Mouse (Mus musculus): ENCODE results near the gene Hoxa11. TPM values are rescaled to one million over a fixed set of nuclear protein-coding genes. Genes with fewer than 3 reads are reported as not detected.

Hoxa11 gene
- not detected in 2 replicates for polyA plus RNA-seq (2015; fragmentation: Nextera tagmentation; extraction: Ambion mirVana)

DNA sequence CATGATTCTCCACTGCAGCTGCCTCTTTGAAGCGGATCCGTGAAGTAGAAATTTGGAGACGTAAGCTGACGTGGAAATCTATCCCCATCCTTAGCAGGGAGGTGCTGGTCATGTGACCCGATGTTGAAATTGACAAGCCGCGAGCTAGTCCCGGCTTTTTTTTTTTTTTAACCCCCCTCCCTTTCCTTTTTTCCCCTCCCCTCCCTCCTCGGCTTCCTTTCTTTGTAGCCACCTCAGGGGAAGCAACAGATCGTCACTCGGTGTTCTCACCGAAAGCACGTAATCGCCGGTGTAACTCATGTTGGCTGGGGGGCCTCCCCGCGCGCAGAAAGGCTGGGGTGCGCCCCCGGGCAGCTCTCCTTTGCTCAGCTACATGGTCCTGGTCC, at the start of gene Hoxa11:
TSS of gene Hoxa11 (minus strand) at position 54 of the 386 bp plus-strand sequence.
- Histone ChIP-seq H3K4me3 (replicated peaks) (no peak within 1 kb of the TSS), H3K4me2 (replicated peaks) (no peak within 1 kb of the TSS), H3K36me3 (no peaks in the 10 kb centered on the region), H3K27me3 (peaks cover 100% of the 10 kb centered on the region), H3K9ac (replicated peaks) (no peak within 1 kb of the TSS), H3K9me3 (no peaks in the 10 kb centered on the region), H3K4me1 (replicated peaks) (no peaks in the 10 kb centered on the region; the same call in 1 of the 2 replicates), H3K27ac (no peak within 1 kb of the TSS)
- ATAC-seq, result no peak
- under 1% methylated on average over 20 of the region's 20 CpGs for WGBS

DNA sequence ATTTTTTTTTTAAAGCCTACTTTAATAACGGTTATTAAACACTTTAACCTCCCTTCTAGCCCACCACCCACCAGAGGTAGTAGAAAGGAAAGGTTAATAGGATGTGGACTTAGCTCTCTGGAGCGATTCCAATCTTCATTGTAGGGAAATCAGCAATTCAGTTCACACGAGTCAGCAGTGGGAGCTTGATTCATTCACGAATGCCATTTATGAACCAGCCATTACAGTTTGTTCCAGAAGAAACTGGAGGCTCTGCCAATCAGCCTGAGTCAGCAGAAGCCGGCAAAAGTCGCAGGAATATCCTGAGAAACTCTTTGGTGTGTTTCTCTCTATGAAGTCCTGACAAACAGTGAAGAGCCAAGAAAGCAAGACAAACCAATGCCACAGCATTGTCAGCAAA, 49.0 kb upstream of the Hoxa11 start:
- Histone ChIP-seq H3K4me2 (replicated peaks) (no peak overlapping the region), H3K4me1 (replicated peaks) (peaks cover 7% of the 10 kb centered on the region; the same call in 1 of the 2 replicates), H3K27me3 (peaks cover 89% of the 10 kb centered on the region), H3K27ac (no peak overlapping the region), H3K9me3 (no peaks in the 10 kb centered on the region), H3K4me3 (replicated peaks) (no peak overlapping the region), H3K36me3 (no peaks in the 10 kb centered on the region), H3K9ac (replicated peaks) (no peak overlapping the region)
- WGBS, result 69% methylated on average over 6 of the region's 6 CpGs
- no peak for ATAC-seq

DNA sequence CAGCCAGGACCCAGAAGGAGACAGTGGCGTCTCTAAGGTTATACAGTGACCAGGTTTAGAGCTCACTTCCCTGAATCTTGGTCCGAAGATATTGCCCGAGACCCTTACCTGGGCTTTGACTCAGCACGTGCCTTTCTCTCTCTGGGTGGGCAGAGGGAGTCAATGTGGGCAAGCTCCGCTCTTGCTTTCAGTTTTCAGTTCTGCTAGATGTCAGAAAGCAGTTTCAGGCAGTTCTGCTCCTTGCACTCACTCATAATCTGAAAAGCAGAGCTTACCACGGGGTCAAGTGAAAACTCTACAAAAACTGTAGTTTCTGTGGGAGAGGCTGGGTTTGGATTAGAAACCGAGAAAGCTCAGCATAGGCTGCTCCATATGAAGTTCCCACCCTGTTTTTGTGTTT, 46.7 kb upstream of the Hoxa11 start:
- no peaks in the 10 kb centered on the region for H3K36me3 ChIP-seq
- no peak overlapping the region for H3K27ac ChIP-seq
- H3K4me3 ChIP-seq (replicated peaks), result no peak overlapping the region
- peaks cover 7% of the 10 kb centered on the region; the same call in 1 of the 2 replicates for H3K4me1 ChIP-seq (replicated peaks)
- no peak overlapping the region for H3K9ac ChIP-seq (replicated peaks)
- H3K9me3 ChIP-seq, result no peaks in the 10 kb centered on the region
- H3K27me3 ChIP-seq, result peaks cover 93% of the 10 kb centered on the region
- 60% methylated on average over 7 of the region's 7 CpGs for WGBS
- H3K4me2 ChIP-seq (replicated peaks), result no peak overlapping the region
- ATAC-seq, result no peak

DNA sequence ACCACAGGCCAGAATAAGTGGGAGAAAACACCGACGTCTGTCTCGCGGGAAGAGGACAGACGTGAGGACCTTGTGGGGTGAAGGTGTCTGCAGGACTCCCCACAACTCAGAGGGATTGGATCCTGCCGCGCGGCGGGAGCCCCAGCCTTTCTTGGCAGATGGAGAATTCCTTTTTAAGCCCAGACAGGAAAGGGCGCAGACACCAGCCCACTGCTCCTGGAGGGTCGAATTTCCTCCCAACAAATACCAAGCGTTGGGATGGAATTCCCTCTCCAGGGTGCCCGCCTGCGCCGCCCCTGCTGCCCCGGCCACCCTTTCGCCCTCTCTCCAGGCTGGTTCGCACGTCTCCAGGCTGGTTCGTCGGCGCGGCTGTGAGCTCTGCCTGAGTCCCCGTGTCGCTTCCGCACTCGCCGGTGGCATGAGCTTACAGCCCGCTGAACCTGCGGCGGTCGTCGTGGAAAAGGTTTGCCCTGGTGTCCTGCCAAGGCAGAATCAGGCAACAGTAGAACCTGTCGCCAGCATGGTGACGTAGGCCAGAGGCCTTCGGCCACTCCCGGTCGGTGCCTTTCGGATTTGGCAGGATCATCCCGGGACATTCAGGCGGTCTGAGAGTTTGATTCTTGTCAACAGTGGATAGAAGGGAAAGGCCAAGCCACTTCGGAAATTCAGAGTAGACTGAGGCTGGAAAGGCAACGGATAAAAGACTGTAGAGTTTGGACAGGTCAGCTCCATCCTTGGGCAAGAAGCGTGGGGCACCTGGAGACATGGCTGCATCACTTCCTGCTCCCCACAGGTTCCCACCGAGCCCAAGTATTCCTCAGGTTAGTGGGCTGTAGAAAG, 45.6 kb upstream of the Hoxa11 start:
- no peak overlapping the region for H3K9ac ChIP-seq (replicated peaks)
- ATAC-seq, result no peak
- H3K9me3 ChIP-seq, result no peaks in the 10 kb centered on the region
- H3K36me3 ChIP-seq, result no peaks in the 10 kb centered on the region
- 1% methylated on average over 45 of the region's 45 CpGs for WGBS
- peak overlapping the region; percentile 13; the same call in 1 of the 2 replicates for H3K4me3 ChIP-seq (replicated peaks)
- peak overlapping the region; percentile 29; the same call in 1 of the 2 replicates for H3K4me2 ChIP-seq (replicated peaks)
- peaks cover 7% of the 10 kb centered on the region; the same call in 1 of the 2 replicates for H3K4me1 ChIP-seq (replicated peaks)
- H3K27ac ChIP-seq, result no peak overlapping the region
- peaks cover 92% of the 10 kb centered on the region for H3K27me3 ChIP-seq

DNA sequence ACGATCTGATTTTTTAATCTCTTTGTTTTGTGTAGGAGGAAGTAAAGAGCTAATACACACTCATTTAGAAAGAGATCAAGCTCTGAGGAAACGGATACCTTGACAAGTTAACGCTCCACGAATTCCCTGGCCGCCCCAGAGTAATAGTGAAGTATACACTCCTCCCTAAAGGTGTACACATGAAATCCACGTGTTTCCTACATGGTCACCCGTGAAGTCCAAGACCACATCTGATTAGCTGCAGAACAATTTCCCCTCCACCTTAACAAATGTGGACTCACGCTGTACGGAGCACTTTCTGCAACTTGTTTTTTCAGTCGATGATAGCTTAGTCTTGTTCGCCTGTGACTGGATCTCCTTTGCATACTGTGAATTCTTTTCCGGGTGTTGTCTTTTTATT, 44.6 kb upstream of the Hoxa11 start:
- WGBS, result 22% methylated on average over 12 of the region's 12 CpGs
- peaks cover 7% of the 10 kb centered on the region; the same call in 1 of the 2 replicates for H3K4me1 ChIP-seq (replicated peaks)

DNA sequence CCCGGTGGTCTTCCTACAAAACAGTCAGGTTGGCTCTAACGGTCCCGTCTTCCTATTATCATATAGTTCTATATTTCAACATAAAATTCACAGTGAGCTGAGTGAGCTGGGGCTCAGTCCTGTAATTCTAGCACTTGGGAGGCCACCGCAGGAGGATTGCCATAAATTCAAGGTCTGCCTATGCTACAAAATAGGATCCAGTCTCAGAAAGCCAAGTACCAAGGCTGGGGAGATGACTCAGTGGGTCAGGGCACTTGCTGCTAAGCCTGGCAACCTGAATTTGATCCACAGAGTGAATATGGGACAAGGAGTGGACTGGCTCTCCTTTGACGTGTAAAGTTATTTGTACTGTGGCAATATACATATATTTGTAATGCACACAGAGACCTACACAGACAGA, 38.3 kb upstream of the Hoxa11 start:
- H3K27ac ChIP-seq, result no peak overlapping the region
- H3K4me3 ChIP-seq (replicated peaks), result no peak overlapping the region
- ATAC-seq, result no peak
- peaks cover 84% of the 10 kb centered on the region for H3K27me3 ChIP-seq
- WGBS, result 89% methylated on average over 5 of the region's 5 CpGs
- H3K4me2 ChIP-seq (replicated peaks), result no peak overlapping the region
- no peaks in the 10 kb centered on the region for H3K9me3 ChIP-seq
- H3K4me1 ChIP-seq (replicated peaks), result no peaks in the 10 kb centered on the region
- no peaks in the 10 kb centered on the region for H3K36me3 ChIP-seq
- no peak overlapping the region for H3K9ac ChIP-seq (replicated peaks)

More for the DNA sequence above, 44.6 kb upstream of the Hoxa11 start:
- no peak overlapping the region for H3K4me3 ChIP-seq (replicated peaks)
- no peaks in the 10 kb centered on the region for H3K36me3 ChIP-seq
- H3K27ac ChIP-seq, result no peak overlapping the region
- ATAC-seq, result no peak
- no peak overlapping the region for H3K9ac ChIP-seq (replicated peaks)
- H3K27me3 ChIP-seq, result peaks cover 89% of the 10 kb centered on the region
- H3K9me3 ChIP-seq, result no peaks in the 10 kb centered on the region
- H3K4me2 ChIP-seq (replicated peaks), result no peak overlapping the region

DNA sequence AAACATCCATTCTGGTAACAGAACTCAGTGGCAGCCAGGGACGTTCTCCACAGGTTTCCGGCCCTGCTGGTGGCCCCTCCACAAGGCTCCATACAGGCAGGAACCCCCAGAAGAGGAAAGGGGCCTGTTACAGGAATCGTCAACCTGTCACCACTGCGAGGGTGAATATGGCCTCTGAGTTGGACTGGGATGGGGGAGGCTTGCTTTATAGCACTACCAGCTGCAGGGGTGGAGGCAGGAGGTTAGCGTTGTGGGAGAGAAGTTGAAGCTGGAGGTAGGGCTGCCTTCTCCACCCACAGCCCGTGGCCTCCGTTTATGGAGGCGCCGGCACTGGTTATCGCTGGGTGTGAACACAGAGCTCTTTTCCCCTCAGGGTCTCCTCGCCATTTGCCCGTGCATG, 35.5 kb upstream of the Hoxa11 start:
- WGBS, result 72% methylated on average over 12 of the region's 12 CpGs
- Histone ChIP-seq H3K27ac (no peak overlapping the region), H3K27me3 (peaks cover 88% of the 10 kb centered on the region), H3K9me3 (no peaks in the 10 kb centered on the region), H3K4me3 (replicated peaks) (no peak overlapping the region), H3K4me1 (replicated peaks) (no peaks in the 10 kb centered on the region), H3K4me2 (replicated peaks) (no peak overlapping the region), H3K9ac (replicated peaks) (no peak overlapping the region), H3K36me3 (no peaks in the 10 kb centered on the region)
- ATAC-seq, result no peak

DNA sequence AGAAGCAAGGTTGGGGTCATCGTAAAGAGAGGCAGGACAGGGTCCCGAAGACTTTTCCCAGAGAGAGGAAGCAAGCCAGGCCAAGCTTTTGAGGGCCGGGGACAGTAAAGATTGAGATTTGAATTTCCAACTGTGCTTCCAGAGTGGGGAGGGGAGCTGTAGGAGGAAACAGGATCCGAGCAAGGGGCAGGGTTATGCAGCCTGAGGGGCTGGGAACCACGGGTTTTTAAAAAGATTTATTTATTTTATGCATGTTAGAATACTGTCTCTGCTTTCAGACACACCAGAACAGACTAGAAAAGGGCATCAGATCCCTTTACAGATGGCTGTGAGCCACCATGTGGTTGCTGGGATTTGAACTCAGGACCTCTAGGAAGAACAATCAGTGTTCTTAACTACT, 31.3 kb upstream of the Hoxa11 start:
- Histone ChIP-seq H3K36me3 (no peaks in the 10 kb centered on the region), H3K27me3 (peaks cover 96% of the 10 kb centered on the region), H3K4me2 (replicated peaks) (no peak overlapping the region), H3K27ac (no peak overlapping the region), H3K4me1 (replicated peaks) (no peaks in the 10 kb centered on the region), H3K9me3 (no peaks in the 10 kb centered on the region), H3K9ac (replicated peaks) (no peak overlapping the region), H3K4me3 (replicated peaks) (no peak overlapping the region)
- 9% methylated on average over 5 of the region's 5 CpGs for WGBS
- ATAC-seq, result no peak

DNA sequence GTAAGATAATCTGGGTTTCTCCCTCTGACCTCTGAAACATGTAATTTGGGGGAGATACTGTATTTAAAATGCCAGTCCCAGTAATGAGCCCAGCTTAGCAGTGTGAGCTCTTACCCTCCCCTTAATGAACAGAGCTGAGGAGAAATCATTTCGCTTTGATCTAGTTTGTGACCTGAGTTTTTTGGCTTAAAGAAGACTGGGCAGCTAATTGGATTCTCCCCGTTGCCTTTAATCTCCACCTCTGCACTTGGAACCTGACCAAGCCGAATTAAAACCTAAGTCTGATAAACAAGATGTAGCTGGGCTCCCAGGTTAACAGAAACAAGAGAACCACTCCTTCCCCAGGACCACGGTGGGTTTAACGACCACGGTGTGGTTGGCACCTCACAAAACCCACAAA, 30.8 kb upstream of the Hoxa11 start:
- H3K9ac ChIP-seq (replicated peaks), result no peak overlapping the region
- H3K9me3 ChIP-seq, result no peaks in the 10 kb centered on the region
- no peaks in the 10 kb centered on the region for H3K36me3 ChIP-seq
- WGBS, result 2% methylated on average over 6 of the region's 6 CpGs
- H3K4me3 ChIP-seq (replicated peaks), result no peak overlapping the region
- H3K4me1 ChIP-seq (replicated peaks), result no peaks in the 10 kb centered on the region
- peaks cover 96% of the 10 kb centered on the region for H3K27me3 ChIP-seq
- no peak overlapping the region for H3K27ac ChIP-seq
- ATAC-seq, result no peak
- H3K4me2 ChIP-seq (replicated peaks), result no peak overlapping the region

DNA sequence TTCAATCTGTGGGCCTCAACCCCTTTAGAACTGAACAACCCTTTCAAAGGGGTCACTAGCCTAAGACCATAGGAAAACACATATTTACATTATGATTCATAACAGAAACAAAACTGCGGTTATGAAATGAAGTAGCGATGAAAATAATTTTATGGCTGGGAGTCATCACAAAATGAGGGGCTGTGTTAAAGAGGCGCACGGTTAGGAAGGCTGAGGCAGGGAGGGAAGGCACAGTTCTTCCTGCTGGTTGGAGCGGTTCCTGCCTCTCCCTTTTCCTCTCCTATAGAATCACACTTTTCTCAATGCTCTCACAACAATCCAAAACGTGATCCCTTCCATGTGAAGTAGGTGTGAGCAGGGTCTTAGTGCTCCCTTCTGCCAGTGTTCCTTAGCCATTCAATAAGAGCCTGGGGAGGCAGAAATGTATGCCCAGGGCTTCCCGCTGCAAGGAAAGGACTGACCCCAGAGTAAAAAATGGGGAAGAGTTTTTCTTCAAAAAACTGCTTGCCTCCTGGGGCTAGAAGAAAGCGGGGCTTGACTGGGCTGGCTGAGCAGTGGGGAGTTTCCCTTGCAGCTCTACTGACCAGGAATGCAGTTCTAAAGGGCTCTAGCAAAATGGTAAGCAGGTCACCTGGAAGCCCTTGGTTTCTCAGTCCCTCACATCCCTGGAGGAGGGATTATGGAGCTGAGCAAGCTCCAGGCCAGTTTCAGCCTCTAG, 30.1 kb upstream of the Hoxa11 start:
- Histone ChIP-seq H3K36me3 (no peaks in the 10 kb centered on the region), H3K4me2 (replicated peaks) (no peak overlapping the region), H3K4me1 (replicated peaks) (no peaks in the 10 kb centered on the region), H3K27ac (no peak overlapping the region), H3K4me3 (replicated peaks) (no peak overlapping the region), H3K9ac (replicated peaks) (no peak overlapping the region), H3K9me3 (no peaks in the 10 kb centered on the region), H3K27me3 (peaks cover 96% of the 10 kb centered on the region)
- 3% methylated on average over 8 of the region's 8 CpGs for WGBS
- no peak for ATAC-seq

DNA sequence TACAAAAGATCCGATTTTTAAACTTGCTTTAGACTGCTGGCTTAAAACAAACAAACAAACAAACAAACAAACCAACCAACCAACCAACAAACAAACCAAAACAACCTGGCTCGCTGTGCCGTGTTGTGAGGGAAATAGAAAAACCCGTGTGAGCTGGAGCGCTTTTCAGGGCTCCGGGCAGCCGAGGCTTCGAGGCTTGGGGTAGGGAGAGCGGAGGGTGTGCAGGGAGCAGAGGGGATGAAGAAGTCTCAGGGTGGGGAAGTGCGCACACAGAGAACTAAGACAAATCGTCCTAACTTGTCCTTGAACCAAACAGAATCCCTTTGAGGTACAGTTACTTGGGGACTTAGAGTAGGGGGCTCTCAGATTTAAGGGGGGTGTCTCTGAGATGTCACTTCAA, 29.0 kb upstream of the Hoxa11 start:
- Histone ChIP-seq H3K9ac (replicated peaks) (no peak overlapping the region), H3K27ac (no peak overlapping the region), H3K27me3 (peaks cover 98% of the 10 kb centered on the region), H3K4me1 (replicated peaks) (no peaks in the 10 kb centered on the region), H3K9me3 (no peaks in the 10 kb centered on the region), H3K36me3 (no peaks in the 10 kb centered on the region), H3K4me2 (replicated peaks) (no peak overlapping the region), H3K4me3 (replicated peaks) (no peak overlapping the region)
- ATAC-seq, result no peak
- WGBS, result under 1% methylated on average over 11 of the region's 11 CpGs

DNA sequence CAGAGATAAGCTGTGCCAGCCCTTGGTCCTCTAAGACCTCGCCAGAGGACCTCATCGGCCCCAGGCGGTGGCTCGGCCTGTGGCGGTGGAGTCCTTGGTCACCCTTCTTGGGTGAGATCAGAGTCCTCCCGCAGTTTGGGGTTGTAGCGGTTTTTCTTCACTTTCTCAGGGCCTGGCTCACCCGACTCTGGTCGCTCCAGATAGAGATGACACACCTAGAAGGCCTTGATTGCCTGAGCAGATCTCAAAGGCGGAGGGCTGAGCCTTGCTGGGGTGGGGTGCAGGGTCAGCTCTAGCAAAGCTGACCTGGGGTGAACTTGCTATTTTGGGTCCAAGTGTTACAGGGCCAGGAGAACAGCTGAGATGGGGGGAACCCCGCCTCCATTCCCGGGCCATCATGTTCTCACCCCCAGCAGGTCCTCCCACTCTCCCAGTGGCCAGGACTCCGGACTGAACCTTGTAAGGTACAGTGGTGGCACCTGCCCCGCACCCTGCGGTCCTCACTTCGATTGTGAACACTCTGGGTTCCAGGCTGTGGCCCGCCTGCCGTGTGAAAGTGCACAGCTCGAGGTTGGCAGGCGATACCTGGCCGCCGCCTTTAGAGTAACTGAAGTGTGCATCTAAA, 28.2 kb upstream of the Hoxa11 start:
- H3K36me3 ChIP-seq, result no peaks in the 10 kb centered on the region
- H3K4me1 ChIP-seq (replicated peaks), result no peaks in the 10 kb centered on the region
- H3K4me2 ChIP-seq (replicated peaks), result no peak overlapping the region
- no peak overlapping the region for H3K27ac ChIP-seq
- under 1% methylated on average over 22 of the region's 22 CpGs for WGBS
- no peak for ATAC-seq
- no peak overlapping the region for H3K9ac ChIP-seq (replicated peaks)
- no peak overlapping the region for H3K4me3 ChIP-seq (replicated peaks)
- H3K27me3 ChIP-seq, result peaks cover 98% of the 10 kb centered on the region
- no peaks in the 10 kb centered on the region for H3K9me3 ChIP-seq
